Mouse (Mus musculus) natural killer cell, adult 2 months (primary cell): ENCODE results near the gene Wnt7b.

Experiments used
- DNase-seq, 2 experiments: peaks; one replicate each; pipeline ENCODE4 v3.0.0; 2022; ENCODE audit warnings: low spot score in 2 of 2

Gene Wnt7b

DNA sequence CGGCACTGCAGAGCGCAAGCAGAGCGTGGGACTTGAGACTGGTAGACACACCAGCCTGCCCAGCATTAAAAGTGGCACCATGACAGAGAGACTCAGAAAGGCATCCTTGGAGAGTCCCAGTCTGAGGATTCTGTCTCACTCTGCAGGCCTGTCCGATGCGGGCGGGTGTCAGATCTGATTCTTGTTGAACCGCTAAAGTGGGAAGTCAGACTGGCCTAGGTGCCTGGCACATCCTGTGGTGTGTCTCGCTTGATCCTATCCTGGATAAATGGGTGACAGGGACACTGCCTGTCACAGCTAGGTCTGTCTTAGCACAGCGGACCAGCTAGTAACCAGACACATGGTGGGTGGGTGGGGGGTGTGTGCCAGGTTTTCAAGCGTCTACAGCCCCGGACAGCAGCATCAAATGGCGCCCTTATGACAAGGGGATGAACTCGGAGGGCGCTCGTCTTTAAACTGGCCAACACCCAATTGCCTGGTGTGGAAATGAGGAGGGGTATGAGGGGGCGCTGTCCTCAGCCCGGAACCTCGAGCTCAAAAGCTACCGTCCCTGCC, at the start of gene Wnt7b:
Wnt7b (minus strand) TSS at position 118 of the 555 bp plus-strand sequence.
- no peak for DNase-seq

DNA sequence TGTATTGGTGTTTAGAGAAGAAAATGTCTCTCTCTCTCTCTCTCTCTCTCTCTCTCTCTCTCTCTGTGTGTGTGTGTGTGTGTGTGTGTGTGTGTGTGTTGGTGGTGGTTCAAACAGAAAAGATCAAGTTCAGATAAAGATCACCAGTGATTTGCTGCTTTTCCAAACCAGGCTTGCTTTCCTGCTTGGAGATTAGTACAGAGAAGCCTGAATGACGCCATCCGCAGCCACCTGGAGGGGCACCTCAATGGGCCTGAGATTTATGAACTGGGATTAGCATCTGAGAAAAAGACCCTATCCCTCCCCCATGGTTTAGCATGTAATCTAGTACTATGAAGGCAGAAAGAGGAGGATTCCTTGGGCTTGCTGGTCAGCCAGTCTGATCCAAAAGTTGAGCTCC, 49.3 kb upstream of the Wnt7b start:
- DNase-seq: no peak

DNA sequence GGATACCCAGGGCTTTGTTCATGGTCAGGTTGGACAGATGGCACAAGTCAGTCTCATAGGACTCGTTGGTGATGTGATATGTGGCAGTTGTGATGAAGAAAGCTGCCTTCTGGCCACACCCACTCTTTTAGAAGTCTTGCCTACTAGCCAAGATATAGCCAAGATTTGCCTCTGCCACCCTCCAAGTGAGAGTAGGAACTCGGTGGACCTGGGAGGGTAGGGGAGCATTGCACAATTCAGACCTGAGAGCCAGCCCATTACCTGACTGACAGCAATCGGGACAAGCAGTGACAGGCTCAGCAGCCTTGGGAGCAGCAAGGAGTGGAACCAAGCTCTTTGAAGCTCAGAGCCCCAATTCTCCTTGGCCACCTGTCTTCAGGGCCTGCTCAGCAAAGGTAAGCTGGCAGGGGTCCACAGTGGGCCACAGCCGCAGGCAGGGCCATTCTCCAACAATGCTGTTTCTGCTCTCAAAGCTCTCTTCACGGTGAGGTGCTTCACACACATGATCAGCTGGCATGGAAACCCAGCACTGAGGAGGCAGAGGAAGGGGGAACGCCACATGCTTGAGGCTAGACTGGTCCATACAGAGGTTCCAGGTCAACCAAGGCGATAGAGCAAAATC, 47.8 kb upstream of the Wnt7b start:
- no peak for DNase-seq

DNA sequence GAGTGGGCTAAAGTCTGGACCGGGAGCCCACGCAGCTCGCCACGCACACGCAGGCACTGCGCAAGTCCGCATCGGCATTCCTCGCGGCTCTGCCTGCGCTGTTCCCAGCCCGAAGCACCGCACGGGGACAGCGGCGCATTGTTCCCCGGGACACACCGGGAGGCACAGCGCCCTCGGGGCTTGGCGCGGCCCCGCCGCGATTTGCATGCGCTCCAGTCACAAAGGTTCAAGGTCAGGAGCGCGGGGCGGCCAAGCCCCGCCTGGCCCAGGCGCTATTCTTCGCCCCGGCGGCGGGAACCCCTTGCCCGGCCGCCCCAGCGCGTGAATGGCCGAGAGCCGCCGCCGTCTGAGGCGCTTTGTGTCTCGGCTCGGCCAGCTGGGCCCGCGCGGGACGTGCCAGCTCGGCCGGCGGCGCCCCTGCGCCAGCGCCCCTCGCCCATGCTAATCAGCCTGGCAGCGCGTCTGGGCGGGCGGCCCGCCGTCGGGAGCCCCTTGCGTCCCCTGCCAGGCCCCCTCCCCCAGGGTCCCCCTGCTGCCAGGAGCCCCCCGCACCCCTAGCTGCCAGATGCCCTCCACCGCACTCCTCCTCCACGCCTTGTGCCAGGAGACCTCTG, 43.5 kb upstream of the Wnt7b start:
- DNase-seq: no peak

DNA sequence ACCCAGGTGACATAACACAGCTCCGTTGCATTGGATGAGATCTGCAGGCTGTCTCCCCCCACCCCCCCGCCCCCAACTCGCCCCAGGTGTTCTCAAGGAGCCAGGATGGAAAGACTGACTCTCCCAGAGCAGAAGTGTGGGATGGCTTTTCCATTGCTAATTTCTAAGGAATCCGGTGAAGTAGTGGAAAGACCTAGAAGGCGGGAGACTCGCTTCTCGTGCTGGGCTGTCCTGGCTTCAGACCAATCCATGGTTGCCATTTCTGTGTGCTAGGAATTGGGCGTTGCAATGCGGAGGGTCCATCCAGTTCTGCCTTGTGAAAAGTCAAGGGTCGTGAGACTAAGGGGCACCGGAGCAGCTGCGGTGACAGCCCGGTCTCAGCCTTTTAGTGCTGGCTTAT, 39.9 kb upstream of the Wnt7b start:
- no peak for DNase-seq

DNA sequence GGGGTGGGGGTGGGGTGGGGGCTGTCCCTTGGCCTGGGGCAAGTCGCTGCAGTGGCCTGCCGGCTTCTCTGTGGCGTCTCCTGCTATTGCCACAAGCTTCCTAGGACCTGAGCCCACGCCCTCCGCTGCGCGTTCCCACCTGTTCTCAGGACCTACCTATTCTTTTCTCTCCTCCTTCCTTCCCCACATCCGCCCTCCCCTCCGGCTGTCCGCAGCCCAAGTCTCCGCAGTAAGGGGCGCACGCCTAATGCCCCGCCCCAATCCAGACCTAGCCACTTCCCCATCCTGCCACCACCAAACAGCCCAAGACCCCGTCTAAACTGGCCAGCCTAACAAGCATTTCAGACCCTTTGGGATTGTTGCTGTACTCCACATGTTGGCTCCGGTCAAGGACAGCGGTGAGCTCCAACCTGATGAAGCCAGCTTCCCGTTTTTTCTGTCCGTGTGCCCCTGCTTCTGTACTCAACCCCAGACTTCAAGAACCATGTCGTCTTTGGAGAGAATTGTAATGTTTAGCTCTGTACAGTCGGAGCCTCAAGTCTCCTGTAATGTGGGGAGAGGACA, 33.3 kb upstream of the Wnt7b start:
- no peak for DNase-seq

DNA sequence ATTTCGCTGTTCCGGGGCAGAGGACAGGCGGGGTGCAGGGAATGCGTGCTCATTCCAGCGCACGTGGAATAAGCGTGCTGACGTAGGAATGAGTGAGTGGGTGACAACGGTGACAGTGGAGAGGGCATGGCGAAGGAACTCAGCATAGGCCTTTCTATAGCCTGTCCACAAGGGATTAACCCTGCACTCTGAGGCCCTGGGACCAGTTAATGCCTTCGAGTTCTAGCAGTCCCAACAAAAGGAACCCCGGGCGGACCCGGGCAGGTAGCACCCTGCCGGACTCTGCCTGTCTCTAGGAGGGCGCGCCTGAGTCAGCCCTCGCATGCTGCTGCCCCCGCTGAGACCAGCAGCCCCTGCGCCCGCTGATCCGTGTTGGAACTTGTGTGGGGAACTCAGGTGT, 32.8 kb upstream of the Wnt7b start:
- DNase-seq: no peak

DNA sequence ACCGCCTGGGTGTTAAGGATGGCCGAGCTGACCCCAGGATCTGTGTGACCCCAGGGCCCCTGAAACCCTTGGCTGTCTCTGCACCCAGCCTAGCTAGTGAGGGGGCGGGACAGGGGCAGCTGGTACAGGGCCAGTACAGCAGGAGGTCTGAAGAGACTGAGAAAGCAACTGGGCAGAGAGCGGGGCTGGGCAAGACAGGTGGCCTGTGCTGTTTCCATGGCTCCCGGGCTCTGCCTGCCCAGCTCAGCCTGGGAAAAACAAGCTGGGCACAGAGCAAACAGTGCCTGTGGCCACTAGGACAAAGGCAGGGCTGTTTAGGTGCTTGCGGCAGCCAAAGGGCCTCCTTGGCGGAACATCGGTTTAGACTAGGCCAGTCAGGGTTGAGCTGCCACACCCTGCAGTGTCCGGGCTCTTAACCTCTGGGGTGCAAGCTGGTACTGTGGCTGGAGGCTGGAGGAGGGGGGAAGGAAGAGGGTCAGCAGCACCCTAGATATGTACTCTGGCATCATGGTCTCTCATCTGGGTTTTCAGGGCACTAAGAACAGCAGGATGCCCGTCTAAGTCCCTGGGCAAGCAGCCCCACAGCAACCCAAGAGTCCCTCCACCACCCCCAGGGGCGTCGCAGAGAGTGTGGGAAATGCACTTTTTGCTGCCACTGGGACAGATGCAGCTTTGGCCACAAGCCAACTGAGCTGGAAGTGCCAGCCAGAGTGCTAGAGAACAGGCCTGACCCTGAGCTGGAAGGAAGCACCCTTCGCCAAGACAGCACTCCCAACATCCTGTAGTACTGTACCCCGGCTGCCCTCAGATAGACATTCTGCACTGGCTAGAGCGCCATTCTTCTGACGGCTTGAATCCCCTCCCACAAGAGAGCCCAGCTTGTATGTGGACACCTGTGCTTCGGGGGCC, 31.3 kb upstream of the Wnt7b start:
- DNase-seq: no peak

DNA sequence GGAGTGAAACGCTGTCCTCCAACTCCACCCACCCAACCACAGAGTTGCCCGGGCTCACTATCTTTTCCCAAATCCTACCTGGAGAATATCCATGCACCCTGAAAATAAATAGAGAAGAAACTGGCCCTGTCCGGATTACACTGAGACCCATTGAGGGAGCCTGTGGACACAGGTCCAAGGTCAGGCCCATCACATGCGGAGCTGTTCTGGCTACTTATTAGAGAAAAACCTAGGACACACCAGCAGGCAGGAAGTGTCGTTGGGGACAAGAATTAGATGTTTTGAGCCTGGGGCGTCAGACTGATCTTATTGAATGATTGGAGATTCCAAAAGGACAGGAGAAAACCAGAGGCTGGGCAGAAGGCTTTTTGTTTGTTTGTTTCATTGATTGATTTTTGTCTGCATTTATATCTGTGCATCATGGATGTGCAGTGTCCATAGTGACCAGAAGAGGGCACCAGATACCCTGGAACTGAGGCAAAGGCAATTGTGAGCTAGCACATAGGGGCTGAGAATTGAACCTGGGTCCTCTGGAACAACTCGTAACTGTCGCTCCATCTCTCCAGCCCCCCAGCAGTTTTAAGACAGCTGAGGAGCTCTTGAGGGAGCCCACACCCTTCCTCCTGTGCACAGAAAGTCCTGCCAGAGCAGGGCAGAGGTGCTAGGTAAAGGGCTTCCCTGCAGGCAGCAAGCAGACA, 30.5 kb upstream of the Wnt7b start:
- DNase-seq: peak; percentile 41 to 55

DNA sequence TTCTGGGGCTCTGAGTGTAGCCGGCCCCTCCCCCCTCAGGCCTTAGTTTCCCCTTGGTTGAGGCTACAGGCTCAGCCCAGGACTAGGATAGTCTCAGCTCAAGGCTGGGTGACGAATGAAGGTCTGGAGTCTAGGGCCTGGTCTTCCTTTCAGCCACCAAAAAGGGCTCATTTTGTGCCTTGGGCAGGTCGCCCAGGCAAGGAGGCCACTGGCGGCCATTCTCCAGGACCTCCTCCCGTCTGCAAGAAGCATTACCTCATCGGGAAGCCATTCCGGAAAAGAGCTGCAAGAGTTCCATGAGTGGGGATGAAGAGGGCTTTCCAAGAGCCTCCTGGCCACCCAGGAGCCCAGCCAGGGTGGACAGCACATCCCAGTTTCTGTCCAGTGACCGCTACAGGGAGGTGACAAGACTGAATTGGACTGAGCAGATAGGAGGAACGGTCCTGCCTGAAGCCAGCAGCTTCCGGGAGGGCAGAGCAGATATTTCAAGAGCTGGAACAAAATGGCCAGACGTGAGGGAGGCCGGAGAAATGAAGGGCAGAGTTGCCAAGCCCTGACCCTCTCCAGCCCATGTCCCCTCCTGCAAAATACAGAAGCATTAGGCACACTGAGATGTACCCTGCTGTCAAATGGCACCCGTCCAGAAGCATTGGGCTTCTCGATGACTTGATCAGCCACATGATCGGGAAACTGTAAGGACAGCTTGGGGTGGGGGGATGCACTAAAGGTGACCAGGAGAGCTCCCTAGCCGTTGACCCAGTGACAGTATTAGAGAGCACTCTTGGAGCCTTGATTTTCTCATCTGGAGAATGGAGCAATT, 29.6 kb upstream of the Wnt7b start:
- no peak for DNase-seq

DNA sequence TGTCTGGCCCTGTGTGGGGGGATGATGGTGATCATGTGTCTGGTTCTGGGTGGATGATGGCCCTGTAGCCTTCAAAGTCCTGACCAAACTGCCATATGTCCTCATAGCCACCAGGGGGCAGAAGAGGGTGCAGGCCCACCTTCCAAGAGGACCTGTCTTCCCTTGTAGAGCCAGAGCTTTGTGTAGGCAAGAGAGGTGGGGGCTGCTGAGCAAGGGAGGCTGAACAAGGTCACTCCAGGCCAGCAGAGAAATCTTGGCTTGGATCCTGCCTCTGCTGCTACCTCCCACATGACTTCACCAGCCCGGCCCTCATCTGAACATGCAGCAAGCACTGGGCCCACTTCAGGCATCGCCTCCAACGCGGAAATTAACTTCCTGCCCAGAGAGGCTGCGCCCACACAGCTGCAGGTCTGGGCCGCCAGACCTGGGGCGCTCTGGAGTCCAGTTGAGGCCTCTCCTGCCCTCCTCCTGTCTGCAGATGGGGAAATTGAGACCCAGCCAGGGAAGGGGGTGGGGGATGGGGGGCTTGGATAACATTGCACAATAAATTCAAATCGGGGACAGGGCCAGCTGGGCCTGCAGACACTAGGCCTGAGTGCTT, 28.4 kb upstream of the Wnt7b start:
- DNase-seq: peak; percentile 67 to 74

DNA sequence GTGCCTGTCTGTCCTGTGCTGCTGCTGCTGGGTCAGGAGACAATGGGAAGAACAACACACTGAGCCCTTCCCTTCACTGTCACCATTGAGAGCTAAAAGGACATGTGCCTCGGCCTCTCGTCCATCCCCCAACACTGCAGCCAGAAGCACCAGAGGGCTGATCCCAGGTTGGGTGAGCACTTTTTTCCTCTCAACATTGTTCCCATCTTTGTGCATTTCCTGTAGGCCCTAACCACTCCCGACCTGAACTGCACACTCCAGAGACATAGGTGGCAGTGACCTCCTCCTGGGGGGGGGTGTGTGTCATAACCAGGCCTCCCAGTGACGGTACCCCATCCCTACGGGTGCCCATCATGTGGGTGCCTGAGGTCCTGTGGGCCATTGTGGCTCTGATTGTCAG, 27.8 kb upstream of the Wnt7b start:
- no peak for DNase-seq

DNA sequence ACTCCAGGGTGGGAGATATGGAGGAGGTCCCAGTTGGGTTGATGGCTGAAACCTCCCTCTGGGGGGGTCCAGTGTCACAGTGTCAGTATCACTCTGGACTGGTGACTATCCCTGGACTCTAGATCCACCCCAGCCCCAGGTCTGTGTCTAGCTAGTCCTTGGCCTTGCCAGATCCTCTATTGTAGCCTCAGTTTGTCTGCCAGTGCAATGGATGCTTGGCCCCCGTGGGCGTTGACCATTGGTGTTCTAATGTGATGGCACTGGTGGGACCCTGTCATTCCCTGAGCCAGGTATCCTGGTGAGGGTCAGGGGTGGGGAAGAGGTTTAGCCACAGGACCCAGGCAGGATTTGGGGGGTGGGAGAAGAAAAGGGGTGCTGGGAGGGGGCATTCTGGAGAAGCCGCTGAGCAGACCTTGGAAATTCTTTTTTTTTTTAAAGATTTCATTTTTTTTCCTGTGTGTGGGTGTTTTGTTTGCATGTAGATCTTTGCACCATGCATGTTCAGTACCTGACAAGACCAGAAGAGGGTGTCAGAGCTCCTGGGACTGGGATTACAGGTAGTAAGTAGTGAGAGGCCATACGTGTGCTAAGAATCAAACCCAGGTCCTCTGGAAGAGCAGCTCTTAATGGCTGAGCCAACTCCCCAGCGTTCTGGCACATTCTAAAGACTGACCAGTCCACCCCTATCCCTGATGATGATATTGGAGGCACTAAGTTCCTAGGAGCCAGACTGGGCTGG, 27.2 kb upstream of the Wnt7b start:
- DNase-seq: no peak

DNA sequence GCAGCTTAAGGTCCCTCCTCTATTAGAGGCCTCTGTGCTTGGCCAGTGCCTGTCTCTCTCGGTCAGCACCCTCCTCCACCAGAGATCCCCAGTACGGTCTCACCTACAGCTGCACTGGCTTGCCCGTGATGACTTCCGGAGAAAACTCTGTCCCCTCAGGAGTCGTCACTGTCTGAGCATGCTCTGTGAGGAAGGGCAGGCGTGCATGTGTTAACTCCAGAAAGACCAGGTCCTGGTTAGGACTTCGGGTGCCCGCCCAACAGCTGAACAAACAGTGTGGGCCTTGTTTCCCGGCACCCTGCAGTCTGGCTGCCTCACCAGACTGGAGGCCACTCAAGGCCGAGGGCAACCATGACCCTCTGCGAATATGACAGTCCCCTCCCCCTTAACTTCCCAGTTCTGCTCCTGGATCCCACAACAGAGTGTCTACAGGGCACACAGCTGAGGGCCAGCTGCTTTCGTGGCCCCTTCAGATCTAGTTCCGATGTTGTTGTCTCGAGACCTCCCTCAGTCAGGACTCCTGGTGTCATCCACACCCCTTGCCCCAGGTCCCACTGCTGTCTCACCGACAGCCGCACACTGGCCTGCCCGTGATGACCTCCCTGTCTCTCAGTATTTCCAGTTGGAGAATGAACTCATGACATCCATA, 23.8 kb upstream of the Wnt7b start:
- DNase-seq: no peak

DNA sequence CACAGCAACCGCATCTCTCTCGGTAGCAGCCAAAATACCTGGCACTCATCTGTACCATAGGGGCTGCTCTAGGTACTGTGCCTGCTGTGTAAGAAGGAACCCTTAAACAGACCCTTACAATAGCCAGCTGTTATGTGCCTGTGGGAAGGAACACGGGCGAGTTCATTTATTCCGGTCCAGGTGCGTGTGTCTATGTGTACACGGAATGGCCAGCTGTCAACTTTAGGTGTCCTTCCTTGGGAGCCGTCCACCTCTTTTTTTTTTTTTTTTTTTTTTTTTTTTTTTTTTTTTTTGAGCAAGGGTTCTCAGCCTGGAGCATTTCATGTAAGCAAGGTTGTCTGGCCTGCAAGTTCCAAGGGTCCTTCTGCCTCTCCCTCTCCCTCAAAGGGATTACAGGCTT, 22.7 kb upstream of the Wnt7b start:
- DNase-seq: no peak

DNA sequence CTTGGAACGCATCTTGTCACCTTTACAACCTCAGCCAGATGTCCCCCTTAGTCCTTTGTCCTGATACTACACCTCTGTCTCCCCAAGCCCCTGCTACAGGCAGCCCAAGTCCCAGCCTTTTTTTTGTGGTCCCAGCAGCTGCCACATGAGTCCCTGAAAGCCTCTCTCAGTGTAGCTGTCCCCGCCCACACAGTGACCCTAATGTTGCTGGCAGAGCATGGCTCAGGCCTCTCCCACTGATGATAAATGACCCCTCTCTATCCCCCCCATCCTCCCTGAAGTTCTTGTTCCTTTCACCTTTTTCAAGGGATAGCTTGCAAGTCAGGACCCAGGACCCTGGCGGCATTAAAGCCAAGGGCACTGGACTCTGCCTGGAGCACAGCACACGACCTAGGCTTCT, 22.2 kb upstream of the Wnt7b start:
- no peak for DNase-seq

DNA sequence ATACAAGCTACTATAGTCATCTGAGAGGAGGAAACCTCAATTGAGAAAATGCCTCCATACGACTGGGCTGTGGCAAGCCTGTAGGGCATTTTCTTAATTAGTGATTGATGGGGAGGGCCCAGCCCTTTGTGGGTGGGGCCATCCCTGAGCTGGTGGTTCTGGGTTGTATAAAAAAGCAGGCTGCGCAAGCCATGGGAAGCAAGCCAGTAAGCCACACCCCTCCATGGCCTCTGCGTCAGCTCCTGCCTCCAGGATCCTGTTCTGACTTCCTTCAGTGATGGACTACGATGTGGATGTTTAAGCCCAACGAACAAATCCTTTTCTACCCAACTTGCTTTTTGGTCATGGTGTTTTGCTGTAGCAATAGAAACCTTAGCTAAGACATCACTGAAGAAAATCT, 21.1 kb upstream of the Wnt7b start:
- DNase-seq: no peak

DNA sequence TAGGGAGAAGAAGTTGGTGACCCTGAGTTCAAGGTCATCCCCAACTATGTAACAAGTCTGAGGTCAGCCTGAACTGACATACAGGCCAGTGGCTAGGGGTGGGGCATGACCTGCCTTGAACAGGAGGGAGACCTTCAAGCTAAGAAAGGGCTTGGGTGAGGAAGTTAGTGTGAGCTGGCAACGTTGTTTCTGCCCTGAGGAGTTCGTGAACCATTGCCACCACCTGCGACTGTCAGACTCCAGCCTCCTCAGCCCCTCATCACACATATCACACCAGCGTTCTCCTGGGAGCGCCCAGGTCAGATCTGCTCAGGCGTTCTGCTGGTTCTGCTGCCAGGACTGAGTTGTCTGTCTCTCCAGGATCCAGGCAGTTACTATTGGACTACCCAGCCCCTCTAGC, 20.5 kb upstream of the Wnt7b start:
- no peak for DNase-seq

DNA sequence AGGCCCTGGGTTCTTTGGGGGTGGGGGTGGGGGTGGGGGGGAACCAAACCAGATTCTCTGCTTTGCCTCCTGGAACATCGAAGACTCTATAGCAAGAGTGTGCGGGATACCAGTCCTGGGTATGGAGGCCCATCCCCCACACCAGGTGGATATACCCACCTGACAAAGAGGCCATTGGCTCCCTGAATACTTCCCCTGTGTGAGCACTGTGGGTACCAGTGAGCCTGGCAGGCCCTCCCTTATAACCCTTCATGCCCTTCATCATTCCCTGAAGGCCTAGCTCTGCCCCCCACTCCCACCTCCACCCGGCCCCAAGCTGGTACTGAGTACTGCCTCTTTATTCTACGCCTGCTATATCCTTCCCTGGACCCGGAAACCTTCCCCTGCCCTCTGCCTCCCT, 19.7 kb upstream of the Wnt7b start:
- no peak for DNase-seq
